ENCODE assay signal across 1 mouse cellular context in the genomic region with DNA sequence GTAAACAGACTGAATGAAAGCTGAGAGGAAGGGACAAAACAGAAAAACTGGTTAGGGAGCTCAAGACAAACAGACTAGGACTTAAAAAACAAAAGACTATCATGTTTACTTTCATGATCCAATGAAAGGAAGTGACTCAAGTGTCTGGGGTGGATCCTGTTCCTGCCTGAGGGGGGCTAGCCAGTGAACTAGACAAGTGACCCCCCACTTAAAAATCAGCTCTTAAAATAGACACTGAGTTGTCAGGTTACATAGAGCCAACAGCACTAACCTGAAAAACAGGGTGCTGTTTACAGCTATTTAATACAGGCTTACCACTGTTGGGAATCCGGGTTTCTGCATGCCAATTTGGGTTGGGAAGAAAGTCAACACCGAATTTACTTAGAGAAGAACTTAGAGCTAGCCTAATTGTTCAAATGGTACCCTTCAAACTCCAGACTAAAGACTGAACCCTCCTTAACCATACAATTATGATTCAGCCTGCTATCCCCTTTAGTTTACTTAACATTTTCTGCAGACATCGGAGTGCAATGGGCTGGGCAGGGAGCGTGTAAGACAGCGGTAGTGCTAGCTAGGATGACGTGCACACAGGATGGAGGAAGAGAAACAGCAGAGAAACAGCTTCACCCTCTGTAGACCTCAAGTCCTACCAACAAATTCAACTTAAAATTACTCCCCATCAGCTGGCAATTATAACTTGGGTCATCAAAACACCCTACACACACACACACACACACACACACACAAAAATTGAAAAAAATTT.
TF ChIP-seq lines count a peak whose summit lies in the region.

No protein-coding gene starts in this region.

TF ChIP-seq in CH12.LX, 34 proteins besides CTCF, POLR2A, EP300 and RAD21:
- TF ChIP-seq MEF2A (IDR thresholded peaks at IDR 0.05; ENCODE audit: borderline replicate concordance, low read depth, low read length) (no peak), ELF1 (IDR thresholded peaks at IDR 0.05; ENCODE audit: low read depth, low read length) (no peak), GABPA (IDR thresholded peaks at IDR 0.05; ENCODE audit: insufficient replicate concordance, low read depth, low read length) (no peak), ZNF384 (IDR thresholded peaks at IDR 0.05; ENCODE audit: low read depth, low read length) (no peak), KAT2A (IDR thresholded peaks at IDR 0.05; ENCODE audit: insufficient replicate concordance, low read length) (no peak), TCF12 (IDR thresholded peaks at IDR 0.05; ENCODE audit: low read depth, low read length) (no peak), JUND (conservative IDR thresholded peaks at IDR 0.05; ENCODE audit: low read depth, low read length) (no peak), SMC3 (IDR thresholded peaks at IDR 0.05; ENCODE audit: low read depth, low read length) (no peak), MYC (IDR thresholded peaks at IDR 0.05; ENCODE audit: low read depth, low read length) (no peak), MAX (IDR thresholded peaks at IDR 0.05; ENCODE audit: low read length) (no peak), ETS1 (conservative IDR thresholded peaks at IDR 0.05; ENCODE audit: low read depth, low read length) (no peak), USF1 (IDR thresholded peaks at IDR 0.05; ENCODE audit: low read depth, low read length) (no peak)
TF ChIP-seq in CH12.LX: peak in this region for 0.
